Mouse (Mus musculus) lung, adult 10 weeks (tissue): ENCODE results near the gene Rpgrip1. TPM values are rescaled to one million over a fixed set of nuclear protein-coding genes. Genes with fewer than 3 reads are reported as not detected.

ENCODE experiments used
- polyA plus RNA-seq: library from polyadenylated mRNA; stranded (reverse); fragments of 350-450 nt; fragmentation: Illumina TruSeq; extraction: RNeasy Lipid Tissue Mini Kit (QIAGEN cat#74804); gene quantifications from one replicate; pipeline ENCODE4 v1.2.3, GENCODE M21; 2014; ENCODE audit warnings: low read depth, low replicate concordance; ENCODE audit not compliant: insufficient read depth

Rpgrip1 gene
- 2.1 TPM for polyA plus RNA-seq

GRCm38 (mm10) chr14:52110346-52110745 is at the start of gene Rpgrip1:
Gene Rpgrip1 (plus strand): TSS chr14:52110704.

GRCm38 (mm10) chr14:52103856-52104676 is 6.4 kb upstream of the Rpgrip1 start, which contains the start of gene Hnrnpc:
Gene Hnrnpc (minus strand): TSS chr14:52104028.

GRCm38 (mm10) chr14:52197156-52197878 is 86.8 kb downstream of the Rpgrip1 start, which contains the start of gene Supt16:
Gene Supt16 (minus strand): TSS chr14:52197416.

Other genes starting within 250 kb of the Rpgrip1 start
- gene Mettl17, start 225.9 kb upstream of the Rpgrip1 start, polyA plus RNA-seq: 14.0 TPM
- gene Slc39a2, start 217.8 kb upstream of the Rpgrip1 start, polyA plus RNA-seq: 1.9 TPM
- 80.7 TPM for gene Ndrg2, start 196.5 kb upstream of the Rpgrip1 start, polyA plus RNA-seq
- not detected for gene Tppp2, start 192.3 kb upstream of the Rpgrip1 start, polyA plus RNA-seq
- not detected for gene Rnase13, start 187.9 kb upstream of the Rpgrip1 start, polyA plus RNA-seq
- gene Arhgef40, start 126.0 kb upstream of the Rpgrip1 start, polyA plus RNA-seq: 27.4 TPM
- 0.62 TPM for gene Tmem253, start 95.0 kb upstream of the Rpgrip1 start, polyA plus RNA-seq
- gene Zfp219, start 90.0 kb upstream of the Rpgrip1 start, polyA plus RNA-seq: 23.2 TPM
- not detected for gene Olfr221, start 68.2 kb upstream of the Rpgrip1 start, polyA plus RNA-seq
- 154 TPM for gene Hnrnpc, start 6.7 kb upstream of the Rpgrip1 start, polyA plus RNA-seq
- gene Supt16, start 86.7 kb downstream of the Rpgrip1 start, polyA plus RNA-seq: 16.2 TPM
- 20.9 TPM for gene Chd8, start 147.1 kb downstream of the Rpgrip1 start, polyA plus RNA-seq
- gene Tox4, start 168.4 kb downstream of the Rpgrip1 start, polyA plus RNA-seq: 14.8 TPM
- 7.0 TPM for gene Rab2b, start 168.8 kb downstream of the Rpgrip1 start, polyA plus RNA-seq
- 24.5 TPM for gene Mettl3, start 194.4 kb downstream of the Rpgrip1 start, polyA plus RNA-seq
- gene Sall2, start 218.1 kb downstream of the Rpgrip1 start, polyA plus RNA-seq: 3.0 TPM
- not detected for gene Olfr1513, start 245.7 kb downstream of the Rpgrip1 start, polyA plus RNA-seq